Mouse (Mus musculus) activated CD4-positive, CD25-positive, alpha-beta regulatory T cell, adult 4 months (primary cell): ENCODE results near the gene Fam160a2. TPM values are rescaled to one million over a fixed set of nuclear protein-coding genes. Genes with fewer than 3 reads are reported as not detected.
"Not testable (repeated sequence)": the region's sequence is repeated elsewhere in the genome, so short reads cannot be mapped to it uniquely, and the experiment has no call there.

Source experiments
- ATAC-seq: one replicate; pipeline ENCODE4 v1.8.0; 2017
- polyA plus RNA-seq, 2 experiments: library from polyadenylated mRNA; unstranded; fragments of 100-300 nt; shearing (Covaris generic); gene quantifications; one replicate each; pipeline ENCODE4 v1.2.1; 2017

The Fam160a2 gene
- polyA plus RNA-seq, 2 experiments from 2014 or later: 14.6 to 15.8 TPM

DNA sequence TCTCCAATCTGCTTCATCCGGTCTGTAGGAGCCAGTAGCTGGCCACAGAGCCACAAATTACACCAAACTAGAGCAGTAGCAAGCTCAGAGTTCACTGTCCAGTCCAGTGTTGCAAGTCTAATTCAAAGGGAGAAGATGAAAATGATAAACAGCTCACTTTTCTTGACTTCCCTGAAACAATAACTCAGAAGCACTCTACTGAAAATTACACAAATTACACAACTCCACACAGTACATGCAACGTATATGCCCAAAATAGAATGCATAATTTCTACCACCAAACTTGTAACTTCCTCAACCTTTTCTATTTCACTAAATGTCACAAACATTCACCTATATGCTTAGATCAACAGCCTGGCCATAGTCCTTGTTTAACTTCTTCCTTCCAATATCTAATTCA lies 9.6 kb downstream of the Fam160a2 start:
- ATAC-seq: no peak

DNA sequence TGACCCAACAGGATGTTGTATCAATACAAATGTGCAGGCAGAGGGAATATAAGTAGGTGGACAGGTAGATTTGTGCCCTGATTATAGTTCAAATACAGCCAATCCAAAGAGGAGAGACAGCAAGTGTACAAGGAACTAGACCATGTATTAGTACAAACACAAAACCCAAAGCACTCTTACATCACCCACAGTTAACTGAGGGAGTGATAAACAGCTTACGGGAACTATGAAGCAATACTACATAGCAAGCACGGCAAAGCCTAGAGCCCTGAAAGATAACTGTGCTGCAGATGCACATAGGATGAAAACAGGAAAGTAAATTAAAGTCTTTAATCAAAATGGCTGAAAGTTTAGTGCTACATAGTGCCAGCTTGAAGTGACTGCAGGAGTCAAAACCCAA lies 12.2 kb downstream of the Fam160a2 start:
- ATAC-seq: no peak

DNA sequence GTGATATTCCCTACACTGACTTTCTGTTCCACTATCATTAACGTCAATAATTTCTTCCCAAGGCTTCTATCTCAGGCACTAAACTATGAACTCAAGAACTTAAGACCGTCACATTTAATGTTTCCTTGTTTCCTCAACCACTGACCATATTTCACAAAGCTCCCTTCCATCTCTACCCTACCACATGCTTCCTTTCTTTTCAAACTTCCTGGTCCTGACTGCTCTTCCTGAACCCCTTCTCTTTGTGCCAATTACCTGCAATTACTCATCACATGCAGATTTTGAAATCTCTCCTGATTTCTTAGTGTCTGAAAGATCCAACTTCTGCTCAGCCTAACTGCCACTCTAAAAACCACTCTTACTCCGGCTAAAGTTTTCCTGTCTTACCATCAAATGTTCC lies 19.5 kb downstream of the Fam160a2 start:
- no peak for ATAC-seq

DNA sequence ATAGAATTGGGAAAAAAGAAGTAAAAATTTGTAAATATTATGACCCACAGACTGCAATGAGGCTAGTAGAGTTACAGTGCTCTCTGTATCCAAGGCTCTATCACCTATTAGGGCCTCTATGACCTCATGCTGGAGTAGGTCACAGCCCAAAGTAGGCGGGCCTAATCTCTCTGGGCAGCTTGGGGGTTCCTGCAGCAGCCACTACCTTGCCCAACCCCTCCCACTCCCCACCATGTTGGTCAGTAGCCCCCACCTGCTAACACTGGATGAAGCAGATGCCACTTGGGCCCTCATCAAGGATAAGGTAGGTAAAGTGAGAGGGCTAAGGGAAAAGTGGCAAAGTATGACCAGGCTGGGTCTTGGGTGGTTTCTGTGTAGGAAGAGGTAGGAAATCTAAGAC lies 25.0 kb downstream of the Fam160a2 start, which contains the start of gene Gm5901:
Gene Gm5901, plus strand, starts transcription at position 173 of the 400 bp plus-strand sequence.
- ATAC-seq: no peak

DNA sequence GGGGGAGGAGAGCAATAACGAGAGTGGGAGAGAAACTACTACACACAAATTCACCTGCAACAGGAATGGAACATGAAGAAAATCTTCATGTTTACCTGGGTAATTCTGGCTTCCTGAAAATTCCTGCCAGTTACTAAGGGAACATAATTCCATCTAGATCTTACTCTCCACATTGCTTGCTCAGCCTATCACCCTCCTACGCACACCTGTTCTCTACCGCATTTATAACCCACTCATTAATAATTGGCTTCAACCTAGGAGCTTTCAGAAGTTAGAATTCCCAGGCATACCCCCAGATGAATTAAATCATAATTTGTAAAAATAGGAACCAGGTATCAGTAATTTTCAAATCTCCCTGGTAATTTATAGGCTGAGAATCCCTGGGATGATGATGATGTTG lies 25.9 kb downstream of the Fam160a2 start:
- ATAC-seq: no peak

DNA sequence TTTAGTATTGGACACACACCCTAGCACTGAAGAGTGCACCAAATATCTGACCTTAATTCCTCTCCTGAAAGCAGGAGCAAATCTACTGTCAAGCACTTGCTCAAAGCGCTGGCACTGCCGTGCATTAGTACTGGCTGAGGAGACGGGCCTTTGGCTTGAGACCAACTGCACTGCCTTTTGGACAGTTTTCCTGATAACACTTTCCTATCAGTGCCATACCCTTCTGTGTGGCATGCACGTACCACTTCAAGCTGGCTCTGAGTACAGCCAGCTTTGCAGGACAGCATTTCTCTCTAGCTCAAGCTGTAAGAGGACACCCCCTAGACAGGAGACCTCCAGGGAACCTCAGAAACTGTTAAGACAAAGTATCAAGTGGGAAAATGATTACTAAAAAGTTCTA lies 26.3 kb downstream of the Fam160a2 start:
- ATAC-seq: no peak

DNA sequence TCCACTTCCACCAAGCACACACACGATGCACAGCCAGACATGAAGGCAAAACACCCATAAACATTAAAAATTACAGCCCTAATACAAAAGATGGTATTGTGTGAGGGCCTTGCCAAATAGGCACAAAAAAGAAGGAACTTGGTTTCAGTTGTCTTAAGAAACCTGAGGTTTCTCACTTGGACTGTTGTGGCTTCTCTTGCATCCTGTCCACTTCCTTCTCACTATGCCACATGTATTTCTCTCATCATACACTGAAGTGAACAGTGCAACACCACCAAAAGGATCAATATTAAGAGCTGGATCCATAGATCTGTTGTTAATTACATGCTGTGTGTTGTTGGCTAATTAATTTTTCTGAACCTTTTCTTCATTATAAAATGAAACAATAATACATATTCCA lies 26.9 kb downstream of the Fam160a2 start:
- peak; percentile 36 for ATAC-seq

DNA sequence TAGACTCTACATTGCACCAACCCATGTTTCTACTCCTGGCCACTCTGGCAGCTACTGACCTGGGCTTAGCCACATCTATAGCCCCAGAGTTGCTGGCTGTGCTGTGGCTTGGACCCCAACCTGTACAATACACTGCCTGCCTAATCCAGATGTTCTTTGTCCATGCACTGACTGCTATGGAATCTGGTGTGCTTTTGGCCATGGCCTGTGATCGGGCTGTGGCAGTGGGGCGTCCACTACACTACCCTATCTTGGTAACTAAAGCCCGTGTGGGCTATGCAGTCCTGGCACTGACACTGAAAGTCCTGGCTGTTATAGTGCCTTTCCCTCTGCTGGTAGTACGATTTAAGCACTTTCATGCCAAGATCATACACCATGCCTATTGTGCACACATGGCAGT lies 31.3 kb downstream of the Fam160a2 start:
- ATAC-seq: no peak

DNA sequence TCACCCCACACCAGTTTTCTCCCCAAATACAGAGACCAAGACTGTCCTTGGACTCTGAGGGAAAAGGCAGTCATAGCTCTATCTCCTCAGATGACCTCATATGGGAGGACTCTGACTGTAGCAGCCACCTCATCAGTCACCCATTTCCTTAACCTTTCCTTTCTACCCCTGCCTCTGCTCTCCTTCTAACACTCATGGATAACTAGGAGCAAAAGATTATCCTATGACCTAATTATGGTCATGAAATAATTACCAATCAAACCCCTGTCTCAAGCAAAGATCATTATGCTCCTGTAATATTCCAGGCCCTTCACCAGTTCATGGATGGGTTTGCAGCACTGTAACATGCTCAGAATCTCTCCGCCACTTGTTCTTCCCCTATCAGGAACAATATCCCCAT lies 31.9 kb downstream of the Fam160a2 start, which contains the start of gene Olfr692:
Gene Olfr692, plus strand, starts transcription at position 301 of the 400 bp plus-strand sequence.
- ATAC-seq: no peak

DNA sequence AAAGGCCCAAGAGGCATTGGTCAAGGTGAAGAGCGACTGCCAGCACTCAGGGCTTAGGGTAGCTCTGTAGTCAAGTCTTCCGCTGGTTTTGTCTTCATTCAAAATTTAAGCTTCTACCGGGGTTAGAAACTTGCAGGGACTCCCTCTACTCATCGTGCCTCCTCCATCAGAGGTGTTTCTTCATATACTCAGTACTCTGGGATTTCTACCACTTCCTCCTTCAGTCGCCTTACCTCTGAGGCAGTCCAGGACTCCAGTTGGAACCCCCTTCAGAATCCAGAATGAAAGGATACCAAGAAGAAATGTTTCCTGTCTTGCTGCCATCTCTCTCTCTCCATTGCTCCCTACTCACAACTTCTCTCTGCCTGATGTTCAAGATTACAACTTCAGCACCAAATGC lies 32.6 kb downstream of the Fam160a2 start:
- ATAC-seq: no peak

DNA sequence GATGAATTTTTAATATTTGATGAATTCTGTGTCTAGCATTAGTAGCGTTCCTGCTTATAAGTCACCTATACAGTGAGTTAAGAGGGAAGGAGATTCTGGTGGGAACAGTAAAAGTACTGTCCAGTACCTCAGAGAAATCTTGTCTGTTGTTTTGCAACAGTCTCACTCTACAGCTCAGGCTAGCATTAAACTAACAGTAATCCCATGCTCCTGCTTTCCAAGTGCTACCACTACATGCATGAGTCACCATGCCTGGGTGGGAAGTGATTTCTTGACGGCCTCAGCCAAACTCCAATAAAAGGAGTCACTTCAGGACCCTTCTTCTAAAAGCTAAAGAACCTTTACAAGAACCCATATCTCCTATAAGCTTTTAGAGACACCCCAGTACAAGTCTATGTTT lies 38.1 kb downstream of the Fam160a2 start:
- no peak for ATAC-seq

DNA sequence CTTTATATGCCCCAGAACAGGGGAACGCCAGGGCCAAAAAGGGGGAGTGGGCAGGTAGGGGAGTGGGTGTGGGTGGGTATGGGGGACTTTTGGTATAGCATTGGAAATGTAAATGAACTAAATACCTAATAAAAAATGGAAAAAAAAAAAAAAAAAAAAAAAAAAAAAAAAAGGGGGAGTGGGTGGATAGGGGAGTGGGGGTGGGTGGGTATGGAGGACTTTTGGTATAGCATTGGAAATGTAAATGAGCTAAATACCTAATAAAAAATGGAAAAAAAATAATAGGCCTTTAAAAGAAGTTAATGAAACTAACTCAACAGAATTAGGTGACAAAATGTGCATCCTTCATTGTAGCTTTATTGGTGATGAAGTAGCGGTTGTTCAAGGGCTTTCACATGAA lies 43.4 kb downstream of the Fam160a2 start:
- ATAC-seq: not testable (repeated sequence)

DNA sequence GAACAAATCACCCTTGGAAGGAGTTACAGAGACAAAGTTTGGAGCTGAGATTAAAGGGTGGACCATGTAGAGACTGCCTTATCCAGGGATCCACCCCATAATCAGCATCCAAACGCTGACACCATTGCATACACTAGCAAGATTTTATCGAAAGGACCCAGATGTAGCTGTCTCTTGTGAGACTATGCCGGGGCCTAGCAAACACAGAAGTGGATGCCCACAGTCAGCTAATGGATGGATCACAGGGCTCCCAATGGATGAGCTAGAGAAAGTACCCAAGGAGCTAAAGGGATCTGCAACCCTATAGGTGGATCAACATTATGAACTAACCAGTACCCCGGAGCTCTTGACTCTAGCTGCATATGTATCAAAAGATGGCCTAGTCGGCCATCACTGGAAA lies 43.8 kb downstream of the Fam160a2 start:
- not testable (repeated sequence) for ATAC-seq

DNA sequence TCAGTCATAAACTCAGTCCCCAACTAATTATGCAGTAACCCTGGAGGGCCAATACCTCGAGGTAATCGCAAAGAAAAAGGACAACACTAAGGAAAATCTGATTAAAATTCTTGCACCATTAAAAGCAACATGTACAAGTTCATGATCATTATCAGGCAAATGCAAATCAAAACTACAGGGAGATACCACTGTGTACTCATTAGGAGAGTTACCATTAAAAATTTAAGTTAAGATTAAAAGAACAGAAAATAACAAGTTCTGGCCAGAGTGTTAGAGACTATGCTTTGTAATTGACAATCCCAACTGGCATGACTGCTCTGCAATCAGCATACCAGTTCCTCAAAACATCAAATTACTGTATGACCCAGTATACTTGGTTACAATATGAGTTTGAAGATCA lies 57.1 kb downstream of the Fam160a2 start:
- no peak for ATAC-seq

DNA sequence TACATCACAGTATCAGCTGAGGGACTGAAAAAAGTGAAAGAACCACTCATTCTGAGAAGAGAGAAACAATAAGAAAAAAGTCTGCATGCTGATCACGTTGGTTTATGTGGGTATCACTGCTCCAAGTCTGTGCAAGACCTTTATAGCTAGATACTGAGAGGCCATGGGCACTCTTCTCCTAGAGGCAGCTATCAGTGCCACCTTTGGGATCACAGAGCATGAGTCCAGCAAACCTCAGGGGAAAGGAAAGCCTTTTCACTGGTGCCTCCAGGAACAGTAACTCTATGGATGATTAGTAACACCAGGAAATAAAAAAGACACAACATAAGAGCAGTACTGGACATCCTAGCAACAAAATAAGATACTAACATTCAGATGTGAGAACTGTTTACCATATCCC lies 57.7 kb downstream of the Fam160a2 start, which contains the start of gene Olfr691:
Gene Olfr691, minus strand, starts transcription at position 101 of the 400 bp plus-strand sequence.
- no peak for ATAC-seq

DNA sequence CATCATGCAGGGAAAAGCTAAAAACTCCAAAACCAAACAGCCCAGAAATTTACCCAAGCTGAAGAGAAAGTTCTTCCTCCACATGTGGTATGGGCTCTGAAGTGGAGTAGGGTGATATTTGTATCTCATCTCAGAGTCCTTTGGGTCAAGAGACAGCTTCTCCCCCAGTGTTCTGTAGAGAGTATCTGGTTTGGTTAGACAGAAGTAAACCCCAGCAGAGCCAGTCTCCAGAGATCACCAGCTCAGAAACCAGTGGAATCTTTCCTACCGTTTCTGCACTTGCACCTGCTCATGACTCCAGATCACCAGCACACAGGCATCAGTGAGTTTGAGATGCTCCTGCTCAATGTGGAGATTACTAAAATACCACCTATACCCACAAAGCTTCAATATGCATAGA lies 65.8 kb downstream of the Fam160a2 start, which contains the start of gene Olfr690:
Gene Olfr690, minus strand, starts transcription at position 101 of the 400 bp plus-strand sequence.
- no peak for ATAC-seq

DNA sequence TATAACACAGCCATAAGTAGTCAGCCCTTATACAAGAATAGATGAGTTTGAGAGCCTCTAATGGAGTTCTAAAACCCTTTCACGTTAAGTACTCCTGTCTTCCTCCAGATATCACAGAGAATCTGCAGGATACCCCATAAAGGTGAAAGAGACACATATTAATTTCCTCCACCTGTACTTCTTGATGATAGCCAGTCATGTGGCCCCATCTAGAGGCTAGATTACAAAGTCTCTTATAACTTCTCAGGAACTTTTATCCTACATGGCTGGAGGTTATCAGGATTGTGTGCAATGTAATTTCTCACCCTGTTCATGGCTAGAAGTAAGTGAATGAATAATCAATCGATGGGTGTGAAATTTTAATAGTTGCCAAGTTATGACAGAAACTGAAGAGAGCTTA lies 74.6 kb downstream of the Fam160a2 start:
- no peak for ATAC-seq

Other genes starting within 250 kb of the Fam160a2 start
- gene Olfr684, start 236.4 kb downstream of the Fam160a2 start, polyA plus RNA-seq: not detected
- gene Olfr685, start 214.0 kb downstream of the Fam160a2 start, polyA plus RNA-seq: not detected
- gene Olfr686, start 192.6 kb downstream of the Fam160a2 start, polyA plus RNA-seq: not detected
- not detected for gene Olfr688, start 112.0 kb downstream of the Fam160a2 start, polyA plus RNA-seq
- gene Olfr689, start 88.9 kb downstream of the Fam160a2 start, polyA plus RNA-seq: not detected
- gene Olfr690, start 66.0 kb downstream of the Fam160a2 start, polyA plus RNA-seq: not detected
- gene Olfr691, start 57.8 kb downstream of the Fam160a2 start, polyA plus RNA-seq: under 1 TPM in 1 of 2 experiments, not detected in 1; 0.28 TPM
- gene Olfr692, start 31.8 kb downstream of the Fam160a2 start, polyA plus RNA-seq: not detected
- gene Gm5901, start 25.0 kb downstream of the Fam160a2 start, polyA plus RNA-seq: not detected
- not detected for gene Cnga4, start 4.5 kb upstream of the Fam160a2 start, polyA plus RNA-seq
- gene Cckbr, start 25.7 kb upstream of the Fam160a2 start, polyA plus RNA-seq: not detected
- not detected for gene Cavin3, start 82.2 kb upstream of the Fam160a2 start, polyA plus RNA-seq
- 10 to 100 TPM; 20.4 to 25.0 TPM for gene Smpd1, start 154.3 kb upstream of the Fam160a2 start, polyA plus RNA-seq
- 1 to 10 TPM; 3.5 to 4.2 TPM for gene Apbb1, start 181.6 kb upstream of the Fam160a2 start, polyA plus RNA-seq
- not detected for gene Hpx, start 200.1 kb upstream of the Fam160a2 start, polyA plus RNA-seq
- 1 to 10 TPM; 1.9 to 2.5 TPM for gene Trim3, start 233.5 kb upstream of the Fam160a2 start, polyA plus RNA-seq
- 100 to 1,000 TPM; 214 to 228 TPM for gene Timm10b, start 240.0 kb upstream of the Fam160a2 start, polyA plus RNA-seq
- 10 to 100 TPM; 12.4 to 13.6 TPM for gene Arfip2, start 240.4 kb upstream of the Fam160a2 start, polyA plus RNA-seq
- 1 to 10 TPM; 3.1 to 5.4 TPM for gene Gm45799, start 240.5 kb upstream of the Fam160a2 start, polyA plus RNA-seq